Mouse (Mus musculus) kidney, embryonic 15.5 days (tissue): ENCODE results near the gene Rps9. TPM values are rescaled to one million over a fixed set of nuclear protein-coding genes. Genes with fewer than 3 reads are reported as not detected.
A peak's percentile ranks its signal among the peaks of the same experiment; 100 is the strongest.
"Not testable (repeated sequence)": the region's sequence is repeated elsewhere in the genome, so short reads cannot be mapped to it uniquely, and the experiment has no call there.

Experiments used
- ATAC-seq: fragments of 200-750 bp; cut with Nextera tagmentation; replicated peaks from 2 replicates; pipeline ENCODE4 v1.8.0; 2017; ENCODE audit warnings: moderate TSS enrichment; ENCODE audit not compliant: low FRiP score
- H3K27ac ChIP-seq: fragments of 300-500 bp; sonication (generic); 2 replicates; pipeline ENCODE4 v1.5.1; 2015; ENCODE audit warnings: mild to moderate bottlenecking, inconsistent platforms
- H3K27me3 ChIP-seq: fragments of 300-500 bp; sonication (generic); 2 replicates; pipeline ENCODE4 v1.6.1; 2015; ENCODE audit warnings: inconsistent platforms
- H3K36me3 ChIP-seq: fragments of 300-500 bp; sonication (generic); 2 replicates; pipeline ENCODE4 v1.6.1; 2015; ENCODE audit warnings: inconsistent platforms
- H3K4me1 ChIP-seq: fragments of 300-500 bp; sonication (generic); 2 replicates; pipeline ENCODE4 v1.6.1; 2015; ENCODE audit warnings: inconsistent platforms
- H3K4me2 ChIP-seq: fragments of 300-500 bp; sonication (generic); 2 replicates; pipeline ENCODE4 v1.6.1; 2015; ENCODE audit warnings: moderate library complexity, mild to moderate bottlenecking, inconsistent platforms
- H3K4me3 ChIP-seq: fragments of 300-500 bp; sonication (generic); replicated peaks from 2 replicates; pipeline ENCODE4 v1.5.1; 2015; ENCODE audit warnings: mild to moderate bottlenecking, inconsistent platforms
- H3K9ac ChIP-seq: fragments of 300-500 bp; sonication (generic); 2 replicates; pipeline ENCODE4 v1.6.1; 2015; ENCODE audit warnings: mild to moderate bottlenecking, inconsistent platforms
- H3K9me3 ChIP-seq: fragments of 300-500 bp; sonication (generic); replicated peaks from 2 replicates; pipeline ENCODE4 v1.6.1; 2016; ENCODE audit warnings: inconsistent platforms
- WGBS: fragments of 180-500 bp; shearing (Covaris S2); methylation state at CpG from one replicate; pipeline ENCODE4 v1.1.7; 2015; ENCODE audit warnings: mixed read lengths; 5-methylcytosine and 5-hydroxymethylcytosine counted together
- polyA plus RNA-seq: library from polyadenylated mRNA; unstranded; fragments of >200 nt; fragmentation: Nextera tagmentation; extraction: Ambion mirVana; gene quantifications from 2 replicates; pipeline ENCODE4 v1.2.1, GENCODE M21; 2015

Gene Rps9
- polyA plus RNA-seq, 1 experiment from 2014 or later, result 1,518 TPM

DNA sequence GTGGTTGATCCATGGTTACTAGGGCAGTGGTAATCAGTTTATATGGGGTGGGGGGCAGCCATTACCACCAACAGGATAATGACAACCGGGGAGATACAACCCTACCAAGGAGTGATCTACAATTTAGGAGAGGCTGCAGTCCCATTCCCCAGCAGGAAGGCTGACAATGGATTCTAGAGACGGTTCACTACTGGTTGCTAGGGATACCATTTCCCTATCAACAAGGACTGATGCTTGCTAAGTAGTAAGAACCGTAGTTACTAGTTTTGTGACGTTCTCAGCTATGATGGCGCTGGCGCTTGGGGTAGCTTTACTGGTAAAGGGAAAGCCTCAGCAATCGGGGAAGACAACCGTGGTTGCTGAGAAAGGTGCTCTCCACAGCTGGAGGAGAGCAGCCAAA lies 19.1 kb upstream of the Rps9 start:
- H3K27me3 ChIP-seq, result no peaks in the 10 kb centered on the region
- H3K4me2 ChIP-seq, result no peak overlapping the region
- peaks cover 72% of the 10 kb centered on the region for H3K36me3 ChIP-seq

DNA sequence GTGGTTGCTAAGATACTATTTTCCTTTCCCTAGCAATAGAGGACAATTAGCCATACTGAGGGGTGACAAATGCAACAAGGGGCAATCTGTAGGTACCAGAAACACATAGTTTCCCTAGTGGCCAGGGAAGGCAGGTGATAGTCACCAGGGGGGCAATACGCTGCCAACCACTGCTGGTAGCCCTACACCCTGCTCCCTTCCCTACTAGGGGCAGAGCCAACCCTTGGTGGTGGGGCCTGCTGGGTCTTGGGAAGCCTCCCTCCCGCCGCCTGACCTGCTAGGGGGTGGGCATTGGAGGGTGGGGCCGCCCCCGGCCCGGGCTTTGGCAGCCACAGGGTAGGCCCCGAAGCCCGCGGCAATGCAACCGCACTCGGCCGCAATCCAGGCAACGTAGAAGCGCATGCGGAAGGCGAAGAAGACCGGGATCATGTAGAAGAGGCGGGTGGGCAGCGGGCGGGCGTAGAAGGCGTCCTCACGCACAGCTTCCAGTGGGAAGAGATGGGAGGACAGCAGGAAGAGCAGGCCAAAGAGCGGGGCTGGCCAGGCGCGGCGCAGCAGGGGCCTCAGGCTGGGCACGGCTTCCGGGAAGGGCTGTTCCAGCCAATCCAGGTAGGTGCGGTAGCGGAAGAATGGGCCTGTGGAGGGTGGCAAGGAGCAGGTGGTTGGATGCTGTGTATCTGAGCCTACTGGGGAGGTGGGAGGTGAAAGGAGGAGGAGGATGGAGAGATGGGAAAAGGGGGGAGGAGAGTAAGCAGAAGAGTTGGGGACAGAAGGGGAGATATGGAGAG lies 18.2 kb upstream of the Rps9 start:
- H3K9me3 ChIP-seq, result no peaks in the 10 kb centered on the region
- WGBS, result 86% methylated on average over 31 of the region's 31 CpGs
- no peak overlapping the region for H3K27ac ChIP-seq
- H3K9ac ChIP-seq, result no peak overlapping the region
- no peak overlapping the region for H3K4me3 ChIP-seq
- H3K27me3 ChIP-seq, result no peaks in the 10 kb centered on the region
- H3K36me3 ChIP-seq, result peaks cover 75% of the 10 kb centered on the region
- H3K4me1 ChIP-seq, result no peaks in the 10 kb centered on the region
- no peak for ATAC-seq
- H3K4me2 ChIP-seq, result no peak overlapping the region

More for the DNA sequence above, 19.1 kb upstream of the Rps9 start:
- Histone ChIP-seq H3K4me3 (no peak overlapping the region), H3K27ac (no peak overlapping the region), H3K4me1 (no peaks in the 10 kb centered on the region), H3K9me3 (no peaks in the 10 kb centered on the region), H3K9ac (no peak overlapping the region)
- WGBS, result 93% methylated on average over 8 of the region's 8 CpGs
- ATAC-seq, result no peak

- H3K27ac ChIP-seq, result peak overlapping the region; percentile 99
- H3K9ac ChIP-seq, result peak overlapping the region; percentile 90
- peaks cover 25% of the 10 kb centered on the region for H3K4me1 ChIP-seq
- 18% methylated on average over 3 of the region's 3 CpGs for WGBS
- H3K4me2 ChIP-seq, result peak overlapping the region; percentile 90
- no peaks in the 10 kb centered on the region for H3K27me3 ChIP-seq
- no peak for ATAC-seq
- H3K9me3 ChIP-seq, result no peaks in the 10 kb centered on the region
- H3K4me3 ChIP-seq, result peak overlapping the region; percentile 76
- H3K36me3 ChIP-seq, result peaks cover 42% of the 10 kb centered on the region
These were observed 11.9 kb upstream of the Rps9 start for GRCm38 (mm10) chr7:3691919-3692318.

DNA sequence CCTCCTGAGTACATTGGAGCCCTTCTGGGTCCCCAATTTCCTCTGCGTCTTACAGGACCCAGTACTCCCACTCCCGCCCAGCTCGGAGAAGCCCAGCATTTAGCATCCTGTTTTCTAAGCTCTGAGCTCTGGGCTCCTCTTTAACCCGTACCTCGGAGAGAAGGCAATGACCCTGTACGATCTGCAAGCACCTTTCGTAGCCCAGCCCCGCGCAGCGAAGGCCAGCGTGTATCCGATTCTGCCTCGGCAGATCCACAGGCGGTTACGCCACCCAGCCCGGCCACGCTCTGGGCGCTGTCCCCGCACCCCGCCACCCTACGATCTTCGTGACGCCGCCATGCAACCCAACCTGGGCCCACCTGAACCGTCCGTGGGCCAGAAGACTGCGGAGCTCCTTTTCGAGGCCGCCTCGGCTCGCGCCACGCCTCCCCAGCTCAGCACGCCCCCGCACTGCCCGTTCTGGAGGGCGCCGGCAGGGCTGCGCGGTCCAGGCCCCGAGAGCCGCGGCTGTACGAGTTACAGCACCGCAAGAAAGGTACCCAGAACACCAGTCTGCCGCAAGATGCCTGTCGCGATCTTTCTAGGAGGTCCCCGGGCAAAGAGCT lies 11.3 kb upstream of the Rps9 start, which contains the start of gene Tsen34:
TSS of gene Tsen34 (plus strand) at position 482 of the 605 bp plus-strand sequence.
- Histone ChIP-seq H3K27ac (peak within 1 kb of the TSS; percentile 99), H3K4me2 (peak within 1 kb of the TSS; percentile 90), H3K4me3 (peak within 1 kb of the TSS; percentile 76), H3K27me3 (no peaks in the 10 kb centered on the region), H3K4me1 (peaks cover 25% of the 10 kb centered on the region), H3K9me3 (no peaks in the 10 kb centered on the region), H3K36me3 (peaks cover 42% of the 10 kb centered on the region), H3K9ac (peak within 1 kb of the TSS; percentile 90)
- ATAC-seq, result peak; percentile 67
- WGBS, result under 1% methylated on average over 49 of the region's 49 CpGs

- Histone ChIP-seq H3K4me3 (peak within 1 kb of the TSS; percentile 76), H3K27me3 (no peaks in the 10 kb centered on the region)
These were observed 10.6 kb upstream of the Rps9 start, which contains the start of gene Mboat7 for GRCm38 (mm10) chr7:3692987-3693808. TSS of gene Mboat7 (minus strand) at chr7:3693523.

GRCm38 (mm10) chr7:3693809-3694075 lies 10.1 kb upstream of the Rps9 start:
- peak overlapping the region; percentile 90 for H3K4me2 ChIP-seq
- ATAC-seq, result no peak
- H3K9me3 ChIP-seq, result no peaks in the 10 kb centered on the region
- H3K4me1 ChIP-seq, result peaks cover 25% of the 10 kb centered on the region
- H3K27ac ChIP-seq, result peak overlapping the region; percentile 99
- under 1% methylated on average over 18 of the region's 18 CpGs for WGBS
- H3K4me3 ChIP-seq, result peak overlapping the region; percentile 76
- H3K9ac ChIP-seq, result peak overlapping the region; percentile 90
- peaks cover 44% of the 10 kb centered on the region for H3K36me3 ChIP-seq
- H3K27me3 ChIP-seq, result no peaks in the 10 kb centered on the region

More at GRCm38 (mm10) chr7:3692987-3693808, 10.6 kb upstream of the Rps9 start, which contains the start of gene Mboat7:
- peak within 1 kb of the TSS; percentile 90 for H3K4me2 ChIP-seq
- peaks cover 43% of the 10 kb centered on the region for H3K36me3 ChIP-seq
- under 1% methylated on average over 55 of the region's 55 CpGs for WGBS
- H3K9ac ChIP-seq, result peak within 1 kb of the TSS; percentile 90
- peaks cover 25% of the 10 kb centered on the region for H3K4me1 ChIP-seq
- peak within 1 kb of the TSS; percentile 99 for H3K27ac ChIP-seq
- ATAC-seq, result peak; percentile 91
- H3K9me3 ChIP-seq, result no peaks in the 10 kb centered on the region

DNA sequence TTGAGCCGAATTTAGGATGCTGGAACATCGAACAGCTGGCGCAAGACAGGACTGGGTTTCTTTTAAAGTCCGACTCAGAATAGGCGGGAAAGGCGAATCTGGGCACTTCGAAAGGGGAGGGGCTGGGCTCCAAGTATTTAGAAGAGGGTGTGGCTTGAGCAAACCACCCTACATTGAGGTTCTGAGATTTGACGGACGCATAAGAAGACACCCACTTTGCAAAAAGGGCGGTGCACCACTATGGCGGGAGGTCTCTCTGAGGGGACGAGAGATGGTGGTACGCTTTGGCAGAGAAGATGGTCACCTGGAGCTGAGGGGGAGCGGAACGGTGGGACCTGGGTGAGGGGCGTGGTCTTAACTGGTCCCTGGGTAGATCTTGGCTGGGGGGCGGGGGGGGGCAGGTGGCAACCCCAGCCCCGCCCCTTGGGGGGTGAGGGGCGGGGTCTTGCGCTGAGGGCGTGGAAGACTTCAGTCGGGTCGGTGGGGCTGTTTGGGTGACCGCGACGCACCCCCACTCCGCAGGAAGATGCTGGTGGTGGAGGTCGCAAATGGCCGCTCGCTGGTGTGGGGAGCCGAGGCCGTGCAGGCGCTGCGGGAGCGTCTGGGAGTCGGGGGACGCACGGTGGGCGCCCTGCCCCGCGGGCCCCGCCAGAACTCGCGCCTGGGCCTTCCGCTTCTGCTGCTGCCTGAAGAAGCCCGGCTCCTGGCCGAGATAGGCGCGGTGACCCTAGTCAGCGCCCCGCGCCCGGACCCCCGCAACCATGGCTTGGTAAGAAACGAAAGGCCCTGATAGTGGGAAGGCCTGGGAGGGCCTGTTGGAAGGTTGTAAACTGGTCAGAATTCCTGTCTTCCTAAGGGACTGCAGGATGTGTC lies 9.5 kb upstream of the Rps9 start:
- H3K9me3 ChIP-seq, result no peaks in the 10 kb centered on the region
- peaks cover 50% of the 10 kb centered on the region for H3K36me3 ChIP-seq
- peak; percentile 72 for ATAC-seq
- peak overlapping the region; percentile 90 for H3K4me2 ChIP-seq
- H3K4me1 ChIP-seq, result peaks cover 25% of the 10 kb centered on the region
- H3K27ac ChIP-seq, result peak overlapping the region; percentile 99
- 1% methylated on average over 46 of the region's 55 CpGs for WGBS
- peak overlapping the region; percentile 76 for H3K4me3 ChIP-seq
- no peaks in the 10 kb centered on the region for H3K27me3 ChIP-seq
- H3K9ac ChIP-seq, result peak overlapping the region; percentile 90

DNA sequence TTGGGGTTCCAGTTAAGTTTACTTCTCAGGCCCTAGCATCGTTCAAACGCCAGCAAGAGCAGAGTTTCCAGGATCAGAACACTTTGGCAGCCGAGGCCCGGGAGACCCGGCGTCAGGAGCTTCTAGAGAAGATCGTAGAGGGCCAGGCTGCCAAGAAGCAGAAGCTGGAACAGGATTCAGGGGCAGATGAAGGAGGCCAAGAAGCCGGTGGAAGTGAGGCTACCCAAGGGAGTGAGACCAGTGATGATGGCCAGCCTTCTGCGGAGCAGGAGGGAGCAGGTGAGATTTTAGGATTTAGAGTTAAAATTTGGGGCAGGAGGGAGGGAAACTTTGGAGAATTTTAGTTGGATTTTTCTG lies 8.9 kb upstream of the Rps9 start:
- H3K4me3 ChIP-seq, result peak overlapping the region; percentile 76
- peak overlapping the region; percentile 90 for H3K9ac ChIP-seq
- H3K4me1 ChIP-seq, result peaks cover 25% of the 10 kb centered on the region
- H3K36me3 ChIP-seq, result peaks cover 54% of the 10 kb centered on the region
- not testable (repeated sequence) for H3K9me3 ChIP-seq, ATAC-seq, H3K27me3 ChIP-seq
- H3K4me2 ChIP-seq, result peak overlapping the region; percentile 90
- H3K27ac ChIP-seq, result peak overlapping the region; percentile 99
- 2% methylated on average over 9 of the region's 9 CpGs for WGBS

DNA sequence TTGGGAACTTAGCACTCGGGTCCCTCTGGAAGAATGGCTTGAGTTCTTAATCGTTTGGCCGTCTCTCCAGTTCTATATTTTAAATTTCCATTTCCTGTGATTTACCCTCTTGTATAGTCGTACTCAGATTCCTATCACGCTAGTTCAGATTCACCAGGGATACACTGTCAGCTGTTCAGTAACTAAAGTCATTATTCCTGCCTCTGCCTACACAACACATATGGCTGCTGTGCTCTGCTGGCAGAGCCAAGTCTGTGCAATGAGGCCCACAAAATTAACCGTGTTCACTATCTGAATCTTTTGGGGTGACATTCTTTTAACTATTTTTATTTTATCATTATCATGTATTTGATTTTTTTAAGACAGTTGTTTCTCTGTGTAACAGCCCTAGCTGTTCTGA lies 5.3 kb upstream of the Rps9 start:
- H3K9me3 ChIP-seq, result no peaks in the 10 kb centered on the region
- H3K9ac ChIP-seq, result no peak overlapping the region
- H3K4me1 ChIP-seq, result peaks cover 12% of the 10 kb centered on the region
- 95% methylated on average over 6 of the region's 6 CpGs for WGBS
- no peak overlapping the region for H3K4me2 ChIP-seq
- no peak for ATAC-seq
- H3K4me3 ChIP-seq, result no peak overlapping the region
- H3K36me3 ChIP-seq, result peaks cover 64% of the 10 kb centered on the region
- H3K27ac ChIP-seq, result no peak overlapping the region
- no peaks in the 10 kb centered on the region for H3K27me3 ChIP-seq

GRCm38 (mm10) chr7:3703148-3703878 lies 480 bp upstream of the Rps9 start:
- H3K27ac ChIP-seq, result peak overlapping the region; percentile 96
- no peaks in the 10 kb centered on the region for H3K9me3 ChIP-seq
- peaks cover 20% of the 10 kb centered on the region for H3K4me1 ChIP-seq
- WGBS, result 22% methylated on average over 6 of the region's 6 CpGs
- H3K4me2 ChIP-seq, result peak overlapping the region; percentile 82
- H3K27me3 ChIP-seq, result no peaks in the 10 kb centered on the region
- peaks cover 68% of the 10 kb centered on the region for H3K36me3 ChIP-seq
- peak overlapping the region; percentile 81 for H3K4me3 ChIP-seq
- H3K9ac ChIP-seq, result peak overlapping the region; percentile 49
- peak; percentile 49 for ATAC-seq

- ATAC-seq, result peak; percentile 31
- peaks cover 57% of the 10 kb centered on the region for H3K36me3 ChIP-seq
These were observed 682 bp downstream of the Rps9 start for GRCm38 (mm10) chr7:3704475-3704874.

More at GRCm38 (mm10) chr7:3704475-3704874, 682 bp downstream of the Rps9 start:
- no peaks in the 10 kb centered on the region for H3K27me3 ChIP-seq
- peak overlapping the region; percentile 96 for H3K27ac ChIP-seq
- 1% methylated on average over 20 of the region's 20 CpGs for WGBS
- peak overlapping the region; percentile 81 for H3K4me3 ChIP-seq
- peak overlapping the region; percentile 81 for H3K9ac ChIP-seq
- H3K4me1 ChIP-seq, result peaks cover 20% of the 10 kb centered on the region
- no peaks in the 10 kb centered on the region for H3K9me3 ChIP-seq
- H3K4me2 ChIP-seq, result peak overlapping the region; percentile 82
